Mouse (Mus musculus) hindlimb bud, embryonic 11.5 days (tissue): ENCODE results near the gene Otop2.

Experiments
- DNase-seq: peaks from one replicate; pipeline ENCODE4 v3.0.0-alpha.2; 2012; ENCODE audit warnings: low read depth, low spot score; ENCODE audit errors: extremely low spot score

Otop2 gene

DNA sequence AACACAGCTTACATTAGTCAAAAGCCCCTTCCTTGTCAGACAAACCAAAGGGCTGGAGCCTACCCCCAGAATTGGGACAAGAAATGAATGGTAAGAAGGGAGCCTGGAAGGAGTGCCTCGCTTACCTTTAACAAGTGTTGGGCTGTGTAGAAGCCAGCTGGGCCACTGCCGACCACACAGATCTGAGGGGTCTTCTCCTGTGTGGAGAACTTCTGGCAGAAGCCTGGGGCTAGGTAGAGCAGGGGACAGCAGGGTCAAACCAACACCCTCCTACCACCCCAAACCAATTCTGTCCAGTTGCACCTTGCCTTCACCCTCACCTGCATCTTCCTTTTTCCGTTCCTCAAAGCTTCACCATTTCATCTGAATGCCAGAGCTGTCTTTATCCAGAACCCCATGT is 31.0 kb upstream of the Otop2 start:
- no peak for DNase-seq

DNA sequence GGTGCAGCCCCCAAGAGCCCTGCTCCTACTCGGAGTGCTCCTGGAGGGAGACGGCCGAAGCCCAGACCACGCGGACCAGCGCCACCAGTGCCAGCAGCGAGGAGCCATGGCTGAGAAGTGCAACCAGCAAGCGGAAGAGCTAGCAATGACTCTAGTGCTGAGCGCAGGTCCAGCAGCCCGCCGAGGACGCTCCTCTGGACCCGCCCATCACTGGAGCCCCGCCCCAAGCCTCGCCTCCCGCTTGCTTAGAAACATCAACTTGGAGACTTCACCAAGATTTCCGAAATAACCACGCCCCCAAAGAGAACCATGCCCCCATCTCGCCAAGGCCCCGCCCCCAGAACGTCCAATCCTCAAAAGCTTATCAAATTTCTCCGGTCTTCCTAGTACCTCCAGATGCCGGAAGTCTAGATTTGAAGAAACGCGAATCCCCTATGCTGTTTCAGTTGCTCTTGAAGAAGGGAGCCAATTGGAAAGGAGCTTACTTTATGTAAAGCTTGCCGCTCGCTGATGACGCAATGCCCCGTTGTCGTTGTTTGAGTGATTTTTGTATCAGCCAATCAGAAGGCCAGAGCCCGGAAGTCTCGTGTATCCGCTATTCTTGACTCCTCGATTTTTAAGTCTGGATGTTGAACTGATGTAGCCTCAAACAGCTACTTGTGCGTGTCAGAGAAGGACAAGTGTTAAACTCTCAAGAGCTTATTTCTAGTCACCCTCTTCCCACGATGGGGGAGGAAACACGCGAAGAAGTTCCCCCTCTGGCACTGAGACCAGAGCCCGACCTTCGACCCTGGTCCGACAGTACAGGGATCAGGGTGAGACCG is 30.0 kb upstream of the Otop2 start, which contains the start of gene Fdxr:
Gene Fdxr (minus strand): TSS at position 271 of the 824 bp plus-strand sequence.
- peak; percentile 100 for DNase-seq

DNA sequence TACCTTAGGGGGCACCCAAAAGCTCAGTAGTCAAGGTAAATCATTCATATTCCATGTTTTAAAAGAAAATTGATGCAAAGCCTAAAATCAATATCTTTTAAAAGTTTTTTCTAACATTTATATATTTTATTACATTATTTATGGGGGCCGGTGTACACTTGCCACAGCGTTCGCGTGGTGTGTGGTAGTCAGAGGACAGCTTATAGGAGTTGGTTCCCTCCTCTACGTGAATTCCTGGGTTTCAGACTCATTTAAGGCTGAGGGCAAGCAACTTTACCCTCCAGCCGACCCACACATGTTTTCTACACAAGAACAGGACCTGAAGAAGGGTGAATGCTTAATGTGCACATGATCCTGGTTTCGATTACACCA is 29.4 kb upstream of the Otop2 start:
- no peak for DNase-seq

DNA sequence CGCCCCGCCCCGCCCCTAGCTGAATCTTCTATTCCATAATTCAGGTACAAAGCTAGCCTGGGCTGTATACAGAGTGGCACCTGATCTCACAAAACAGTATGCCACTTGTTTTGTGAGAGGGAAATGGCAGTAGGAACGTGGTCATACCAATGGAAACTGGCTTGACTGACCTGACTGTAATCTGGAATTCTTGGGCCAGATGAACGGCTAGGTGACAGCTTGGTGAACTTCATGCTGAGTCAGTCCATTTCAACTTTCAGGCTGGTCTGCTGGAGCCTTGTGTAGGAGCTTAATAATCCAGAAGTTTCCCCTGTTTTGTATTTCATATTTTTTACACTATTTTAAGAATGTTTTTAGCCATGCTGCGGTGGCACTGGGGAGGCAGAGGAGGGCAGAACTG is 28.8 kb upstream of the Otop2 start:
- no peak for DNase-seq

DNA sequence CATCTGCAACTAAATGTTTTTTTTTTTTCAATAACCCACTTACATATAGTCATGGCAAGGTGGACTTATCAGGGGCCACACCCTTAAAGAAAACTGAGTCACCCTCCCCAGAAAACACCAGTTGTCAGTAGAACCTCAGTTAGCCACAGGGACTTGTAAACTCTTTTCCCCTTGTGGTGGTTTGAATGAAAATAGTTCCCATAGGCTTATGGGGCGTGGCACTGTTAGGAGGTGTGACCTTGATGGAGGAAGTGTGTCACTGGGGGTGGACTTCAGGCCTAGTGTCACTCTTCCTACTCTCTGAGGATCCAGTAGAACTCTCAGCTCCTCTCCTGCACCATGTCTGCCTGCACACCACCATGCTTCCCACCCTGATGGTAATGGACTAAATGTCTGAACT is 27.2 kb upstream of the Otop2 start:
- no peak for DNase-seq

DNA sequence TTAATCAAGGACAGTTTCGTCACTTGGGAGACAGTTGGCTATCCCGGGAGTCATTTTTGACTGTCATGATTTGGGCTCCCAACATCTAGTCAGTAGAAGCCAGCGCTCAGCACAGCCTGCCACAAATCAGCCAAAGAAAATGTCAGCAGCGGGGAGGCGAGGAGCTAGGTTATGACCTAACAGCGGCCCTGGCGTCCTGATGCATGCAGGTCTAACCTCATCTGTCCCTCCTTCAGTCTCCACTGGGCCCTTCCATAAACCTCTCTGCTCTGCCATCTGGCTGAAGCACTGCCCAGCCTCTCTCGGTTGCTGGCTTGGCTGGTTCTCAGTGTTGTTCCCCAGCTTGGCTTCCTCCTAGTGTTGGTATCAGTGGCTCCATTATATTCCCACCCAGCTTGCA is 24.7 kb upstream of the Otop2 start:
- DNase-seq = no peak

DNA sequence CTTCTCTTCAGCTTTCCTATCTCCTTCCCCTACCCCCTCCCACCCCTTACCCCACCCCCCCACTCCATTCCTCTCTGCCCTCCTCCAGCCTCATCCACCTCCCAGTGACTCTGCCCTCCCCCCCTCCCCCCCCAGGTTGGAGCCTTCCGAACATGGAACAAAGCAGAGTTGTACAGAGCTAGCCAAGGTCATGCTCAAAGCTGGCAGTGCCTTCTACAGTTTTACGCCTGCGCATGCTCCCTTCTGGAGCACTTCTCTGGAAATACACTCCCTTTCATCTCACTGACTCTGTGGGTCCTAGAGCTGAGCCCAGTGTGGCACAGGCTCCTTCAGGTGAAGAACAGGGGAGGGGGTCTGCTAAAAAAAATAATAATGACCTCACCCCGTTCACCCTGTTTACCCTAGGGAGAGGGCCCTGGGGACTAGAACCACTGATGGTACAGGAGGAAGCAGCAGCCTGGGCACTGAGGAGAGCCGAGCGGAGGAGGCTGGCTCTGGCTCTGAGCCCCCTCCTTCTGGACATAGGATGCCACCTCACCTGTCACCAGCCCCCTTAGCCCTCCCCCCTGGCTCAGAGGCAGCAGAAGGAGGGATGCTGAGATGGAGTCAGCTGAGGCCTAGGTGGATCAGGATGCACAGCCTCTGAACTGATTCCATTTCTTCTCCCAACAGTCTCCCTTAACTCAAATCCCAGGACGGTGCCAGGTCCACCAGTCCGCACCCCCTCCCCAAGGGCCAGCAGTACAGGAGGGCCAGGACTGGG is 24.1 kb upstream of the Otop2 start:
- DNase-seq = no peak

DNA sequence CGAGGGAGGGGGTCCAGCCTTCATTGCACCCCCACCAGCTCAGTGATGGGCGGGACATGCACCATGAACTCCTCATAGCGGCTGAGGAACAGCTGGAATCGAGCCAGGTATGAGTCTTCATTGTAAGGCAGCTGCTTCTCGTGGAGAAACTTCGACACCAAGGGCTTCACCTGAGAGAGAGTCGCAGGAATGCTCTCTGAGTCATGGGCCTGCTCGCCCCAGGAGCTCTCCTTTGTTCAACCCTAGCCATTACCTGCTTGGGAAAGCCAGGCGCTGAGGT is 23.5 kb upstream of the Otop2 start:
- no peak for DNase-seq

DNA sequence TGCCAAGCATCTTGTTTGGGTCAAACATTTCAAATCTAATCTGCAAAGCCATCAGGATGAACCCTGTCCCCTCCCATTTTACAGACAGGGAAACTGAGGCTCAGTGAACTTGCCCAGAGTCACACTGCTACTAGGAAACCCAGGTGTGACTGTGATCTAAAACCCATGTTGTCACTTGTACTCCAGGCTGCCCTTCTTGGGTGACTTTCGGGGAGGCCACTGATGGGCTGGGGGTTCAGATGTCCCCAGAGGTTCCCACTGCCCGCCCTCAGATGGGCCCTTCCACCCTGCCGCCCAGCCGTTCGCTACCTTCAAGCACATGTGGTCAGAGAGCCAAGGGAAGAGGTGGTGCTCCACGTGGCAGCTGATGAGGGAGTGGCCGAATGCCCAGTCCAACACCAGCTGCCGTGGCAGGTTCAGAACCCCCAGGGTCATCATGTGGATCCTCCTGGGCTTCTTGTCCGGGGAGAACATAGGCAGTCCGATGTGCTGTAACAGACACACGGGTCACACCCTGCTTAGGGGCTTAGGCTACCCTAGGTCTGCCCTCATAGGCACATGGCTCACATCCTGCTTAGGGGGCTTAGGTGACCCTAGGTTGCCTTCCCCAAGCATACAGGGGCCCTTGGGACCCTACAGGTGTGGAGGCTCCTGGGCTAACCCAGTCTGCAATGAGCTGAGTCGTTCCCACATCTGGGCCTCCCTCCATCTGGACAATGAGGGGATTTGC is 22.9 kb upstream of the Otop2 start:
- no peak for DNase-seq

DNA sequence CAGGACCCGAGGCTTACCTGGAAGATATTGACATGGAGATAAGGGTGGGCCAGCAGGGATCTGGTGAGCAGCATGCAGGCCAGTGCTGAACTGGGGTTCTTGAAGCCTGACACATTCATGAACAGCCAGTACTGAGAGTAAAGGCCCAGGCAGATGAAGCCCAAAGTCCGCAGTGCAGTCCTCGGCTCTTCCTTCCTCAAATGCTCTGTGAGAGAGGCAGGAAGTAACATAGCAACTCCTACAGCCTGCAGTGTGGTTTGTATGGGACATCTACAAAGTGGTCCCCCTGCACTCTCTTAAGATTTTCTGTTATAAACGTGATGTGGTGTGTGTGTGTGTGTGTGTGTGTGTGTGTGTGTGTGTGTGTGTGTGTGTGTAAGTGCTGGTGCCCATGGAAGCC is 21.7 kb upstream of the Otop2 start:
- no peak for DNase-seq

DNA sequence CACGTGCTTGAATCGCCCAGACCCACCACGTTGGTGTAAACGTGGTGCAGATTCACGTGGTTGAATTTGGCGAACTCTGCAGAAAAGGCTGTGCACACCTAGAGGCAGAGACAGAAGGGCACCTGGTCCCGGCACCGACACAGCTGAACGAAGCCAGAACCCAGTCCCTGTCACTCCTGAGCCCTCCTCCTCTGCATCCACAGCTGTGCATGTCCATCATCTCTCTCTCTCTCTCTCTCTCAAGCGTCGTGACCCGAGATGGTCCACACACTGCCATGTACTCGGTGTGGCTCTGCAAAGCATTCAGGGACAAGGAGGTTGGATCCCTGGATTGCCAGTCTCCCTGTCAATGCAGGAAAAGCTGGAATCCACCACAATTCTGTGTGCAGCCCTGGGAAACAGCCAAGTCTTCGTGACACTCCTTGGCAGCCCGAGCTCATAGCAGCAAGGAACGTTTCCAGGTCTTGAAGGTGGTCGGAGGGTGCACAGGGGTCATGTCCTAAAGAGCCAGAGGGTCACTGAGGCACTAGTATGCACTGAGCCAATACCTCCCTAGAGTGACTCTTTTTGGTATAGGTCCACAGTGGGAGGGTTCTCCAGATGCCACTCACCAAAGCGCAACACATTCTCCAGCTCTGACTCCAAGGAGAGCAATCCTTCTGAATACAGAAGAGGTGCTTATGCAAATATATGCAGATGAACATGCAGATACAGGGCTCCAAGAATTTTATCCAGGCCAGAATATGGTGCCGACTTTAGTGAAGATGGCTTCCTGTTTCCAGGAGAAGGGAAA is 20.6 kb upstream of the Otop2 start:
- DNase-seq = no peak

DNA sequence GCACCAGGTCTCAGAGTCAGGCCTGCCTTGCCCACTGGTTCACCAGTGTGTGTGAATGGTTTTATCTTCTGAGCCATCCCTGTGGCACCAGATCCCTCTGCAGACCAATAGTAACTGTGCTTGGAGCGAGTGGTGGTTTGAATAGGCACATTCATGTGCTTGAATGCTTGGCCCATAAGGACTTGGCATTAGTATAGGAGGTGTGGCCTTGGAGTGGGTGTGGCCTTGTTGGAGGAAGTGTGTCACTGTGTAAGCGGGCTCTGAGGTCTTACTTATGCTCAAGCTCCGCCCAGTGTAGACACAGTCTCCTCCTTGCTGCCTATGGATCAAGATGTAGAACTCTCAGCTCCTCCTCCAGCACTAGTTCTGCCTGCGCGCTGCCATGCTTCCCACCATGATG is 19.6 kb upstream of the Otop2 start:
- DNase-seq = no peak

DNA sequence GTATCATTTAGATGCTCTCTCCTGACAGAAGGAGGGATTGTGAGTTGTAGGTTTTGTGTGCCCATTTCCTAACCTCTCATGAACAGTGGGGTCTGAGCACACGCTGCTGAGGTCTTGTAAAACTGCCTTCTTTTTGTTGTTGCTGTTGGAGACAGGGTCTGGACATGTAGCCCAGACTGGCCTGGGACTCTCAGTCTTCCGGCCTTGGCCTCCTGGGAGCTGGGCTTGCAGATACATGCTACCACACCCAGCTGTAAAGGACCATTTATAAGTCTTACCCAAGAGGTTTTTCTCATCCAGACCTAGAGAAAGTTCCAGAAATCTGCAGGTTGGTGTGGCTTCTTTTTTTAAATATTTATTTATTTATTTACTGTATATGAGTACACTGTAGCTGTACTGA is 18.7 kb upstream of the Otop2 start:
- no peak for DNase-seq

DNA sequence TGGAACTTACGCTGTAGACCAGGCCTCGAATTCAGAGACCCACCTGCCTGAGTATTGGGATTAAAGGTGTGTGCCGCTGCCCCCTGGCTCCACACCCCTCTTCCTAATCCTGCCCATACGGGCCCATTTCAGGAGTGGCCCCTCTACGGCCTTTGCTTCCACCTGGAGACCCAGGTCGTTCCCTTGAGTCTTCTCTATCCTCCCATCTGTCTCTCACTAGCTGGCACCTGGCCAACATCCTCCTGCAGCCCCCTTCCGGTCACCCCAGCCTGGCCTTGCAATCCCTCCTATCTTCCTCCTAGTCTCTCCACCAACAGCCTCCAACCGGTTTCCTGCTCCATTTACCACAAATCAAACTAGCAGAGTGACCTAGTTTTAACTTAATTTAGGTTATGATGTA is 17.1 kb upstream of the Otop2 start:
- DNase-seq = no peak

DNA sequence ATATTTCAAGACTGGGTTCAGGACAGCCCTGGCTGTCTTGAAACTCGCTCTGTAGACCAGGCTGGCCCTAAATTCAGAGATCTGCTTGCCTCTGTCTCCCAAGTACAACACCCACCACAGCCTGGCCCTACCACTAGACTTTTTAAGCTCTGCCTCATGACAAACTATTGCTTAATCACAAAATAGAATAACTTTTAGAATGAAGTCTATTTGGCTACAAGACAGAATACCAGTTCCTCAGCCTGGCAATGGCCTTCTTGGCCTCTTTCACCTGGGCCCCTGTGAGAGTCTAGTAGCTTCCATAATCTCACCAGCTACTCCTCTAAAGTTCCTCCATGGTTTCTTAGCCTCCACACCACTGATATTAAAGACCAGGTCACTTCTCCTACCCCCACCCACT is 16.6 kb upstream of the Otop2 start:
- no peak for DNase-seq

DNA sequence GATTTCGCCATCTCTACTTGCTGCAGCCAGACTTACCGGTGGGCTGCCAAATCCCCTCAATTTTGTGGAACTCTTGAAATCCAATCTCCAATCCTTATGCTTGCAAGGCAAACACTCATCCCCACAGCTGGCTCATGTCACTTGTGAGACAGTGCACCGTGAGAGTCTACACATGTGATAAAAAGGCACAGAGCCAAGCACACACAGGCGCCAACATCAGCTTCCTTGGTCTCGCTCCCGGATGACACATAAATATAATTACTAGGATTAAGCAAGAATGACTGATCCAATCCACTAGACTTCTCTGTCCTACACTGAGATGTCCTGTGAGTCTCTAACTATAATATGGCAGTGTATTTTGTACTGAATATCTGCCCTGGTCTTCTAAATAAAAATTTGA is 16.0 kb upstream of the Otop2 start:
- no peak for DNase-seq

DNA sequence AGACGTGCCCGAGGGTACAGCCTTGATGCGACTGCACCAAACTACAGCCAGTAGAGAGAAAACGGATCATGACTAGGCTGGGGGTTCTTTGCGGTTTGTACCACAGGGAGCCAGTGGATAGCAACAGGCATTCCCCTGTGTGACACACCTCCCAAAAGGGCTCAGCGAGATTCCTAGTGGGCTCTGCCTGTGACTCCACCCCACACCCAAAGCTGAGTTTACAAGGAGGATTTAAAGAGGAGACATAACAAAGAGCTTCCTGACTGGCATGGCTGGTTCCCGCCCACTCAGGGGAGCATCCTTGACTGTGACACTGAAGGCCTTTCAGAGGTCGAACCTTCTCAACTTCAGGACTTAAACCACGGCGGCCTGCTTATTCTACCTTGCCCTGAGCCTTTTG is 15.5 kb upstream of the Otop2 start:
- no peak for DNase-seq

DNA sequence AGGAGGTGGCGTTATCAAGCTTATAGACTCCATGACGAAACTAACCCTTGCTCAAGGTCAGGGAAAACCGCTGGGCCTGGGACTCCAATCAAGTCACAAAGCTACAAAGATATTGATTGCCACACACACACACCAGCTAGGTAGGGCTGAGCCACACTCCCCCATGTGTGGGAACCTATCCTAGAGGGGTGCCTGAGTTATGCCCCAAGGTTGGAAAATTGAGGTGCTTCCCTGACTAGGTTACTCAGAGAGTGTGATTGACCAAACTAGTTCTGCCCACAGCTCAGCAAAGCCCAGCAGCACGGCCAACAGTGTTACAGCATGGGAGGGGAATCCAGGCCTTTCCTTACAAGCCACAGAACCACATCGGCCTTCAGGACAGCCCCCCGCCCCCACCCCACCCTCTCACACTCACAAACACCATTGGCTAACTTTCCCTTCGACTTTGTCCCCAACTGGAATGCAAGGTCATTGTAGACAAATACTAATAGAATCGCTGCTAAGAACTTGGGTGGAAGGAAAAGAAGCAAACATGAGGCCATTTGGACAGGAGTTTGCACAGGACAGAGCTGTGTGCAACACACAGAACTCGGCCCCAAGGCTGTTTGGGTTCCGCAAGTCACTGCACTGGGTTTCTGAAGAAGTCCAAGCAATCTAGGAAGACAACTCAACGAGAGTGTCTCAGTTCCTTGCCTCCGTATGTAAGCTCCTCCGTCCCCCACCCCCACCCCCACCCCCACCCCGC is 14.2 kb upstream of the Otop2 start:
- no peak for DNase-seq

DNA sequence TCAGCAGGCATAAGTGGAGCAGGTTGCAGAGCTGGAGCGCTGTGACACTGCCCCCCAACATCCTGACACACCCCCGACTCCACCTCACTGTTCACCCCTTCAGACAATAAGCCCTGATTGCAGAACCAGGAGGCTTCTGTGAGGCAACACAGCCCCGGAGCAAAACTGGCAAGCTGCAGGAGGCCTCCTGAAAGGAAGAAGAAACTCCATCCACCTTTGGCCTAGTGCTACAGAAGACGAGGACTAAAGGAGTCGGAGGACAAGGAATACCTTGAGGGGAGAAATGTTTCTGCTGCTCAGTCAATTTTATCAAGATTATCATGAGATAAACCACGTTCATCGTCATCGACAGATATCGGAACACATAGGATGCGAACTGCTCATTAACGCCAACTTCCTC is 11.0 kb upstream of the Otop2 start:
- no peak for DNase-seq

DNA sequence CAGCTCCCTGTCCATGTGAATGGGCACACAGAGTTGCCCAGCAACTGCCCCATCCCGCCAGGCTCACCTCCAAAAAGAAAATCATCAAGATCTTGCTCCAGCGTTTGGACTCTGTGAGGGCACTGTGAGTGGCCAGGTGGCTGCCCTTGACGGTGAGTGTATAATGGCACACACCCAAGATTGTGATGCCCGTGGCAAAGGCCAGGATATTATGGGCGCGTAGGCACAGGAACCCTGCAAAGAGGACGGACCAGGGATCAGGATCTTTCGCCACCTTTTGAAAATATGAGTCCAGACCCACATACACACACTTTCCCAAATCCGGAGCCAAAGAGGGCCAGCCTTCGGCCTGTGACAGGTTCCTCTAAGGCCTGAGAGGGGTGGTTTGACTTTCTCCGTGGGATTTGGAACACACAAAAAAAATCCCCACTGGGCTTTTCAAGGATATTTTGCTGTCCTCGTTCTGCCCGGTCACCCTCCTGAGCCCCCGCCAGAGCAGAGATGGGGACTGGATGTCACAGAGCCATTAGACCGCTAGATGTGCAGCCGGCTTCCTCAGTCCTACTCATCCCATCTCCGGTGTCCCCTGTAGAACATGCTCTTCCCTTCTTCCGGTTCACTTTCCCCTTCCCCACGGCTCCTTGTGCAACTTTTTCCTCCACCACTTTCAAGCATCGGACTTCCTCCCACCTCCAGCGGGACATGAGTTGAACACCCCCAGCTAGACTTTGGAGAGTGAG is 10.3 kb upstream of the Otop2 start:
- DNase-seq = no peak
